Mouse (Mus musculus) erythroblast, embryonic 14.5 days (primary cell): ENCODE measurements around the gene Tmem145.

Source experiments
- GATA1 ChIP-seq: IDR thresholded peaks from 2 replicates; pipeline ENCODE4 v1.6.1; 2012; ENCODE audit warnings: low read length, inconsistent platforms, mixed read lengths
- TAL1 ChIP-seq: IDR thresholded peaks from 3 replicates; pipeline ENCODE4 v1.6.1; 2012; ENCODE audit warnings: low read length, inconsistent platforms, mixed read lengths

- TF ChIP-seq GATA1, result no peak
- TF ChIP-seq TAL1, result no peak
These were observed 27.9 kb upstream of the Tmem145 start for GRCm38 (mm10) chr7:25277998-25278340.
